Mouse (Mus musculus) embryo, embryonic 9.5 days (tissue): Measurements from ENCODE around the gene Syt5.

Experiments used
- DNase-seq: peaks from one replicate; pipeline ENCODE4 v3.0.0-alpha.2; 2017; ENCODE audit errors: extremely low spot score

Gene Syt5

DNA sequence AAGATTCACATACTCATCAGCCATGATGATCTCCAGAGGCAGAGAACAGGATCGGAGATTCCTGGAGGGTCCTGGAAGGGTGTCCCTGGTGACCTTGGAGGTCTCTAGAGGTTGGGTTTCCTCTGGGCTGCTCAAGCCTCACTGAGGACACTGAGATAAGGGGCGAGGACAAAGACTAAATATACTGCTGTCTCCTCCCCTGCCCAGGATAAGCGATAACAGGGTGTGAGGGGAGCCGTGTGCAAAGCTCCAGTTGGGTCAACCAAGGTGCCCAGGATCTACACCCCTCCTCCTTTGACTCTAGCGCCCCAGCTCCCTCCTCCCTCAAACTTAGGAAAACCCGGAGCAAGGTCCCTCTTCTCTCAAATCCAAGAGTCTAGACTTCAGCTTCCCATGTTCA, 25.0 kb downstream of the Syt5 start:
- DNase-seq: no peak

DNA sequence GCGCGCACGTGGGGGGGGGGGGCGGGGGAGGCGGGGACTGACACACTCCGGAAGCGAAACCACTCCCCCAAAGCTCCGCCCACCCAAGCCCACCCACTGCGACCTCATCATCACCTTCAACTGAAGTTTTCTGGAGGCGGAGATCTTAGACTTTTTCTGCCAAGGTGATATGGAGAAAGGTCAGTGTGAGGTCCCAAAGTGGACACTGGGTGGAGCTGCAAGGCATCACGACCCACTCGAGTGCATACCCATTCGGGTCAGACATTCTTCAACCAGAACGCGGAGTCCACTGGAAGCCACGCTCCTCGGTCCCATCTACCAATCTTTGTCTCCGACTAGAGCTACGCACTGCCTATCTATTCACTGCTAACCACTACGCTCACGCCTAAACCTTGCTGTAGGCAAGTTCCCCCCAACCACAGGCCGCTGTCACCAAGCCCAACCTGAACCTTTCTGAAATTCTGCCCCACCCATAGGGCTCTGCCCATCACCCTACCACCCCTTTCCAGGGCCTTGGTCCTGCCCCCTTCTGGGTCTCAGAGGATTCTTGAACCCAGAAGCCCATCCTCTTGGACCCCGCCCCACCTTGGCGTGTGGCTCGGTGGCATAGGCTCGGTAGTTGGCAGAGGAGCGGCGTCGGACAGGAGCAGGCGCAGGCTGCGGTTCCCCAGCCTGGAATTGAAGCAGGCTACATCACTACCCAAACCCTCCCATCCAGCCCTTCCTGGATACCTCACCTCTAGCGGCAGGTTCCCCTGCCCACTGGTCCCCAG, 25.9 kb downstream of the Syt5 start:
- peak; percentile 41 for DNase-seq

DNA sequence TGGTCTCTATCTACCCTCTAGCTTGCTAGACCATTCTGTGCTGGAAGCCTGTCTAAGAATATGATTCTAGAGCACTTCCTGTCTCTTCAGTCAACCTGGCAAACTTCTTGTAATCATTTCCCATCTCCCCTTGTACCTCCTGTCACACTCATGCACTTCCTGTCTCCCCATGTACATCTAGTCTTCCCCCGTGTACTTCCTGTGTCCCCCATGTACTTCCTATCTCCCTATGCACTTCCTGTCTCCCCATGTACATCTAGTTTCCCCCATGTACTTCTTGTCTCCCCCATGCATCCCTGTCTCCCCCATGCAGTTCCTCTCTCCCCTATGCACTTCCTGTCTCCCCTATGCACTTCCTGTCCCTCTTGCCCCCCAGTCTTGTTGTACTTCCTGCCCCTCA, 28.9 kb downstream of the Syt5 start:
- DNase-seq: no peak

DNA sequence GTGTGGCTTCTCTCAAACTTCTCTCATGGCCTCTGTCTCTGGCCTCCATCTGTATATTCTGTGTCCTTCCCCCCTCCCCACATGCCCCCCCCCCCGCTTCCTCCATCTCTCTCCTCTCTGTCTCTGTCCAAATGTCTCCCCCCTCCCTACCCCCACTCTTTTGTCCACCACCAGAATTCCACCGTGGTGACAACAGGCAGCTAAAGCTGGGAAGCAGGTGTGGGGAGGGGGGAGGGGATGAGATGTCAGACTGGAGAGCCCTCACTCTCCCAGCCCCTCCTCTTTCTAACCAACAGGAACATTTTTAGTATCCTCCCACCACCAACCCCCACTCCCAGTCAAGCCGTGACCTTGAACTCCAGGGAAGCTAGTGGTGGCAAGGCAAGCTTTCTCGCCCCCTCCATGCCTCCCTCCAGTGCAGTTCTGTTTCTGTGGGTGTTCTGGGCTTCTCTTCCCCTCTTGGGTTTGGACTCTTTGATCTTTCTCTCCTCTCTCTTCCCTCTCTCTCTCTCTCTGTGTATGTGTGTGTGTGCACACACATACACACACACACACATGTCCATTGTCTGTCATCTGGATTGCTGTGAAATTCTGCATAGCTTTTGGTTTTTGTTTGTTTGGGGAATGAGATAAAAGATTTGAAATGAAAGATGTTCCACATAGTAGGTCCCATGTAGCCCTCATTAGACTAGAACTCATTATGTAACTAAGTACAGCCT, 30.9 kb downstream of the Syt5 start, which contains the start of gene Tnnt1:
Gene Tnnt1 (minus strand): TSS at position 51 of the 719 bp plus-strand sequence.
- no peak for DNase-seq

DNA sequence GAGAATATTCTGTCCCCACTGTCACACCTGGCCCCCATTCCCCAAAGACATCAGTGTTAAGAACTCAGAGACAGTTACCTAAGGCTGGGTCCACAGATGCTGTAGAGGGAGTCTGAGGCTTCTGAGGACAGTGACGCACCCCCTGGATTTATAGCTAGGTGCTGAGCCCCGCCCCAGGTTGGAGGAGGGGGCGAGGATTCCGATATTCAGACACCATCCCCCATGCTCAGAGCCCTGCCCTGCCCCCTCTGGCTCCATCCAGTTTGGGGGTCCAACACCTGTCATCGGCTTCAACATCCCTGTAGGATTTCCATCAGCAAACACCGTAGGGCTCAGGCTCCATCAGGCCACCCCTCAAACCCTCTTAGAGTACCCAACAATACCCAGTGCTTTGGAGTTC, 31.5 kb downstream of the Syt5 start:
- no peak for DNase-seq

DNA sequence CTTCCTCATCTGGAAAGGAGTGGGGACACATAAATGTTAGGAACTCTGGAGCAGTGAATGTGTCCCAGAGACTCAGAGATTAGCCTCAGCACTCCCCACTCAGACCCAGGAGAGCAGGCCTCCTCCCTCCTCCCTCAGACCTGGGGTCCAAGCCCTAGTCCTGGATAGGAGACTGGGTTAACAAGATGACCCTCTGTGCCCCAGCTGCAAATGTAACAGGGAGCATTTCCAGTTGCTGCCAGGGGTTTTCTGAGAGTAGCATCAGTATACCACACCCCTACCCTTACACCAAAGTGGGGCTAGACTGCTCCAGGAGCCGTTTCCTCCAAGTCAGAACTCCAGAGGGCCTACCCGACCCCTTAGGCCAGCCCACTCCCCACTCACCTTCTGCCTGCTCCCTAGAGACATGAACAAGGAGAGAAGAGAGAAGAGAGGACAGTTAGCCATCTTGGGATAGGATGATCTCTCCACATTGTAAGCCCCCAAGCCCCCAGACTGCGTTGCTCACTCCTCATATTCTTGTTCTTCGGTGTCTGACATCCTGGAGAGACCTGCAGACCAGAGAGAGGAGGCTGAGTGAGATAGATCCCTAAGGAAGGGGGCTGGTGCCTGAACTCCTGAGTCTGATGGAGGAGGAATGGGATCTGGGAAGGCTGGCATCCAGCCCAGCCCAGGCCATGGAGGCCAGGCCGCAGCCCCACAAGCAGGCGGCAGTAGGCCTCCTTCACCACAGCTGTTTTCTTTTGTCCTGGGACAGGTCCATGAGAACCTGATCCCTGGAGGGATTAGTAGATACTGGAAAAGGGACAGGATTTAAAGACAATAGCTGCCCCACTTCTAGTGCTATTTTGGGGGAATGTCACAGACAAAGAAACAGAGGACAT, 33.3 kb downstream of the Syt5 start:
- no peak for DNase-seq

DNA sequence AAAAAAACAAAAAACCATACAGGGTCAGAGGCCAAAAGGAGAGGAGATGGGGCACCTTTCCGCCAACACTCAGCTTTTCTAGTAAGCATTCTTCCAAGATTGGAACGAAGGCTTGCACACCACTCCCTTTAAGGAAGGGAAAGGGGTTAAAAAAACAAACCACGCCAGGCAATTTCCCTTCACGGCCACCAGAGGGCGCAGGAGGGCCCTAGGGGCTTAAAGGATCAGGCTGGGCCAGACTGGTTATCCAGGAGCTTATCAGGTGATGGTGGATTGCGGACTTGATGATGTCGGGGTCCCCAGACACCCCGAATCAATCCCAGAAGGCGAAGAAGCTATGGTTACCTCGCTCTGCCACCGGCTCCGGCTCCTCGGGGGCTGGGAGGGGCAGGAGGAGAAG, 34.1 kb downstream of the Syt5 start:
- peak; percentile 53 for DNase-seq

DNA sequence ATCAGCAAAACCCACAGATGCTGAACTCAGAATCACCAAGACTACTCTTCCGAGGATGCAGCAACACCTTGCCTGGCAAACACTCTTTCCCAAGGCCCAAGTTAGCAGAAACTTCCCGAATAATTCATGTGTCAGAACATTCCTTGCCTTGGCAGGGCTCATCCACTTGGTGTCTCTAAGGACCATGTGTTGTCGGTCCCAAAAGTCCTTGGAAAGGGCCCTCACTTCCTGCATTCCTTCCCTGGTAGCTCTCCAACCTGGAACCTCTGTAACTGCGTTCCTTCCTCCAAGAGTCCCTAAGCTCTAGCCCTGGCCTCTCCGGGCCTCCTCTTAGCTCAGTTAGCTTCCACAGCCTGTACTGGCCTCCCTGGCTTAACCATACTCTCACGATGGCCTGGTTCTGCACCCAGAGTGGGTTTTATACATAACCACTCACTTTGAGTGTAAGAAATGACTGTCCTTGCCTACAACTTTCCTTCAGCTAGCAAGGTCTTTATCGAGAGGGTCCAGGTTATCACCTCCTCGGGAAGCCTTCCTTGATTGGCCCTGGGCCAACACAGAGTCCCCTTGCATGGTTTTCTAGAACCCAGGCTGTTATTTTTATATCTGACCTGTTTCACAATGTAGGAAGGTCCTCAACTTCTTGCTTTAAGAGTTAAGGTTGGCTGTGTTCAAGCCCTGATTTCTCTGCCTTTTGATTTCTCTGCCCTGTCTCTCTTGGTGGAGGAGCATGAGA, 35.7 kb downstream of the Syt5 start:
- no peak for DNase-seq

DNA sequence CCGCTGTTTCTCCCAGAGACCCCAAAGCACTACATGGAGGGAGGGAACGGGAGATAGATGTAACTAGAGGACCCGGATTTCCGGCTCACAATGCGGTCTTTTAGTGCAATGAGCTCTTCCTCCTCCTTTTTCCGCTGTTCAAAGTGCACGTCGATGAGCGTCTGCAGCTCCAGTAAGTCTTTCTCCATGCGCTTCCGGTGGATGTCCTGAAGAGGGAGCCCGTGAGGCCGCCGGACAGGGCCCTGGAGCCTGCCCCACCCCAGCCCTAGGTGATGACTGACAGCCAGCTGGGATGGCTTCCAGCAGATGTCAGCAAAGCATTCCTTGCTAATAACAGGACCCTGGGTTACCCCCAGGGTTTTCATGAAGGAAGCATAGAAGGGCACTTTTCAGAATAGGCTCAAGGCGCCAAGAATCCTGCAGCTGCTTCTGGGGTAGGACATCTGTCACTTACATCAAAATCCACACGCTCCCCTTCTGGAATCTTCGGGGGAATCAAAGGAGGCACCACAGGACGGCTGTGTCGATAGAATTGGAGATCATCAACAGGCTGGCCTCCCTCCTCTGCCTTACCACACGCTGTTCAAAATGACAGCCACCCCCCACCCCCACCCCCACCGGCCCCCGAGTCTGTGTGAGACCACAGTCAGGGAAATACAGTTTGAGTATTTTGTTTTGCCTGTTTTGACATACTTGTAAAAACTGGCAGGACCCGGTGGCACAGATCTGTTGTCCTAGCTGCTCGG, 37.3 kb downstream of the Syt5 start:
- peak; percentile 80 for DNase-seq

DNA sequence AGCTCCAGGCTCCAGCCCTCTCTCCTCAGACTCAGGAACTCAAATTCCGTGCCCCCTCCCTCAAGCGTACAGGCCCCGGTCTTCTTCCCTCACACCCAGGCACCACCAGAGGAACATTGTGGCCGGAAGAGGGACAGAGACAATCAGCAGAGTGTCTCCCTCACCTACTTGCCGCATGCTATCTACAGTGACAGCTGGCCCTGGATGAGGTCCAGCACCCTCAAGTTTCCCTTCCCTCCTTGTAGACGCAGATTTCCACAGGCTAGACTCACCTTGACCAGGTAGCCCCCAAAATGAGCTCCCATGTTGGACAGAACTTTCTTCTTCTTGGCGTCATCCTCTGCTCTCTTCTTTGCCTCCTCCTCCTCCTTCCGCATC, 38.6 kb downstream of the Syt5 start:
- no peak for DNase-seq

DNA sequence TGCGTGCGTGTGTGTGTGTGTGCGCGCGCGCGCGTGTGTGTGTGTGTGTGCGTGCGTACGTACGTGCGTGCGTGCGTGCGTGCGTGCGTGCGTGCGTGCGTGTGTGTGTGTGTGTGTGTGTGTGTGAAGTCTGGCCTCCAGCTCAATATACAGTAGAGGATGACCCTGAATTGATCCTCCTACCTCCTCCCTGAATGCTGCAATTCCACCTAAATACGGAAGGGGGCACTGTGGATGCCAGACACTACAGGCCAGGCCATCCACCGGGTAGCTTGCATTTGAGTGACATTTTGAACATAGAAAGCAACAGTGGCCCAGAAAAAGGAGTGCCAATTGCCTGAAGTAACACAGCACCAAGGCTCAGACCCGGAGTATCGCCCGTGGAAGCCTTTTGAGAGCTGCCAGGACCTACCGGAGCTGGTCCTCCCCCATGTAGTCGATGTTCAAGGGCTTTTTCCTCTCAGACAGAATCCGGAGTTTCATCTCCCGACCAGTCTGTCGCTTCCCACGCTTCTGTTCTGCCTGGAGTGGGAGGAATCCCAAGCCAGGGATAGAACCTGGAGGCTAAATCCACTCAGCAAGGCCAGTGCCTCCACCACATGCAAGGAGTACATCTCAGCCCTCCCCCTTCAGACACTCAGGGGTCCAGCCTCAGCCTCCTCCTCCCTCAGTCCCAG, 39.1 kb downstream of the Syt5 start:
- no peak for DNase-seq

DNA sequence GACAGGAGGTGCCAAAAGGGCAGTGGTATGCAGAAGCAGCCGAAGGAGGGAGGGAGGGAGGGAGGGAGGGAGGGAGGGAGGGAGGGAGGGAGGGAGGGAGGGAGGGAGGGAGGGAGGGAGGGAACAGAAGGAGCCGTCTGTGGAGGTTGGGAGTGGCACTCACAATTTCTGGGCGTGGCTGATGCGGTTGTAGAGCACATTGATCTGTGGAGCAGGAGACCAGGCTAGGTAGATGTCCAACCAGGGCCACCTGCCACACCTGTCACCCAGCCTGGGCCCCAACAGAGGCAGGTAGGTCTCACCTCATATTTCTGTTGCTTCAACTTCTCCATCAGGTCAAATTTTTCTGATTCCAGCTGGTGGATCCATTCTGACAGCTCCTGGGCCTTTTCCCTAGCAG, 40.1 kb downstream of the Syt5 start:
- DNase-seq: no peak

DNA sequence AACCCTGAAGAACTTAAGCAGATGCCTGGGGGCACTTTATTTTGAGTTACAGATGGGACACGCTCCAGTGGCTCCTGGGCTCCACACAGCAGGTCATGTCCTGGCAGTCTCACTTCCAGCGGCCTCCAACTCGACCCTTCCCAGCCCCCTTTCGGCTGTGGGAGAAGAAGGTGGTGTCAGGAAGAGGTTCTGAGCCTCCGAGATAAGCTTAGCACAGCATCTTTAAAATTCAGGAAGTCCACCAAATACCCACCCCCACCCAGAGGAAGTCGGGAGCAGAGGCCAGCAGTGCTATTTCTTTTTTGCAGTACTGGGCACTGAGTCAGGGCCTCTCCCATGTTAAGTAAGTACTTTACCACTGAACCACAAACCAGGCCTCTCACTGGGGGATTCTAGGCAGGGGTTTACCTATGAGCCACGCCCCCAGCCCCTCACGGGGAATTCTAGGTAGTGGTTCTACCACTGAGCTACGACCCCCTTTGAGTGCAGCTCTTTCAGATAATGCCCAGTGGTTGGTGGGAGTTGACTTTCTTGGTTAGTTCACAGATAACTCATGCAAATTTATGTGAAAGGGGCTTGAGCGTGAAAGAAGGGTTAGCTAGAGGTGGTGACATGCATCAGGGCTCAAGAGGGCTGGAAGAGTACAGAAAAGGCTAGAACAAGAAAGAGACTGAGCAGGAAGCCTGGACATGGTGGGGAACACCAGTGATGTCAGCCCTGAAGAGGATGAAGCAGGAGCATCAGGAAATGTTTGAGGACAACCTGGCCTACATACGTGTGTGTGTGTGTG, 42.5 kb downstream of the Syt5 start:
- DNase-seq: no peak

DNA sequence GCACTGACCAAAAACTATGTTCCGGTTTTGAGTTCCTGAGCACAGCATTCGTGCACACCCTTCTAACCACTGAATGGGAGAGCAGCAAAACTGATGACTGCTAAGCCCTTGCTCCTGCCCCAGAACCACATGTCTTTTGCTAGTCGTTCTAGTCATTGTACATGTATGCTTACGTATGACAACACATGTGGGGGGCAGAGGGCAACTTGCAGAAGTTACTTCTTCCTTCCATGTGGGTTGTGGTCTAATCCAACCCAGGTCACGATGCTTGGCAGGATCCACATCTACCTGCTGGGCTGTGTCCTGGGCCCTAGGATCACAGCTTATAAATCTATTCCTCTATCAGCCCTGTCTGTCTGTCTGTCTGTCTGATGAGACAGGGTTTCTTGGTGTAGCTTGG, 43.5 kb downstream of the Syt5 start:
- no peak for DNase-seq

DNA sequence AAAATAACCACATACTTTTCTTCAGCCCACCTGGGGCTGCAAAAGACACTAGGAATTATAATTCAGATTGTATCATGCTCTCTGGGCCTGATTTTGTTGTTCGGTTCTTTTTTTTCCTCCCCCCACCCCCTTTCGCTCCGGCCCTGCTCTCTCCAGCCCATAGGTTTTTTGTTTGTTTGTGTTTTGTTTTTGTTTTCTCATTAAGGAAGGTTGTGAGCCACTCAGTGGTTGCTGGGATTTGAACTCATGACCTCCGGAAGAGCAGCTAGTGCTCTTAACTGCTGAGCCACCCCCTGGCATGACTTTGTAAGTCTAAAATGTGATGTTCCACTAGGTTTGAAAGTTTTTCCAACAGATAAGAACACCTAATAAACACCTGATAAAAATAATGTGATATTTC, 44.2 kb downstream of the Syt5 start:
- DNase-seq: no peak

DNA sequence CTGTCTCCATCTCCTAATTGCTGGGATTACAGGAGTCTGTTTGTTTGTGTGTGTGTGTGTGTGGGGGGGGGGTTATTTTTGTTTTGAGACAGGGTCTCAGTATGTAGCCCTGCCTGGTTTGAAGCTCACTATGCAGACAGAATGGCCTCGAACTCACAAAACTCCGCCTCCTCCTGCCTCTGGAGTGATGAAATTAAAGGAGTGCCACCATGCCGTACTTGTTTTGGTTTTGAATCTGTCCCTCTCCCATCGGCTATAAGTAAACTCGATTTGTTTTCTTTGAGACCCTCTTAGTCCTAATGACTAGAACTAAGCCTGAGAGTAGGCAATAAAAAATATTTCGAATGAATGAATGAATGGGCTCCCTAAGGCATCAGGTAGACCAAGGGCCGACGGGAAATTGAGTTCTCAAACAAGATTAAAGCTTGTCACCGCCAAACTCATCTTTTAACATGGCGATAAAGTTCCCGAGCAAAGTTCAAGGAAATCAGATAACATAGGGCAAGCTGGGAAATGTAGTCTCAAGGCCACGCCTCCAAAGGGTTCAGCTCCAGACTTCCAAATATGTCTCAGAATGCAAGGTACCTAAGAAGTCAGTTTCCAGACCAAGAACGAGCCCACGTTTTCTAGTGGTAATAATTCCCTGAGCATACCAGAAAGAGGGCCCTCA, 44.8 kb downstream of the Syt5 start:
- DNase-seq: peak; percentile 53

DNA sequence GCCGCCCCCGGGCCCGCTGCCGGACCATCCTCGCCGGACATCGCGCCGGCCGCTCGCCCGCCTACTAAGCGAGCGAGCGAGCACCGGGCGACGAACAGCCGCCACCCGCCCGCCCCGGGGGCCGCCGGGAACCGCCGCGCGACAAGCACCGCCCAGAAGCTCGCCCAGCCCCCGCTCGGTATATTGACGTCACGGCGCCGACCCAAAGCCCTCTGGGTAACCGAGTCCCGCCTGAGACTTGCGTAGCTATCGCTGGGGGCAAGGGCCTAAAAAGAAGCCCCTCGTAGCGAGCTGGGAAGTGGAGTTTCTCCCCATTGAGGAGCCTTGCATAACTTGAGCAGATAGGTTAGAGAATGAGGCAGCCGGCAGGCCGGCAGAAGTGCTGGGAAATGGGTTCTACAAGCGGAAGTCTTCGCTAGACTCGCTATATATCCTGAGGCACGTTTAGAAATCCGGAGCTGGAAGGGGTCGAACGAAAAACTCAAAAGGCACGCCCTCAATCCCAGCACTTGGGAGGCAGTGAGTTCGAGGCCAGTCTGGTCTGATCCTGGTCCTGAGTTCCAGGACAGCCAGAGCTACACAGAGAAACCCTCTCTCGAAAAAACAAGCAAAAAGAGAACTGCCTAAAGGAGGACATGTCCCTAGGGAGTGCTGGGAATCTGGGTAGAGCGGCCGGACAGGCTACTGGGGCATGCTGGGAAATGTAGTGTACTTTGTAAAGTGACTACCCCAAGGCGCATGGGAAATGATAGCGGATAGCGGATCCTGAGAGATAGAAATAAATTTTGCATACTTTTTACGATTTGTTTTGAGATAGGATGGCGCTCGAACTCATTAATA, 45.6 kb downstream of the Syt5 start, which contains the start of gene Ppp1r12c:
Gene Ppp1r12c (minus strand): TSS at position 123 of the 840 bp plus-strand sequence.
- DNase-seq: peak; percentile 93

DNA sequence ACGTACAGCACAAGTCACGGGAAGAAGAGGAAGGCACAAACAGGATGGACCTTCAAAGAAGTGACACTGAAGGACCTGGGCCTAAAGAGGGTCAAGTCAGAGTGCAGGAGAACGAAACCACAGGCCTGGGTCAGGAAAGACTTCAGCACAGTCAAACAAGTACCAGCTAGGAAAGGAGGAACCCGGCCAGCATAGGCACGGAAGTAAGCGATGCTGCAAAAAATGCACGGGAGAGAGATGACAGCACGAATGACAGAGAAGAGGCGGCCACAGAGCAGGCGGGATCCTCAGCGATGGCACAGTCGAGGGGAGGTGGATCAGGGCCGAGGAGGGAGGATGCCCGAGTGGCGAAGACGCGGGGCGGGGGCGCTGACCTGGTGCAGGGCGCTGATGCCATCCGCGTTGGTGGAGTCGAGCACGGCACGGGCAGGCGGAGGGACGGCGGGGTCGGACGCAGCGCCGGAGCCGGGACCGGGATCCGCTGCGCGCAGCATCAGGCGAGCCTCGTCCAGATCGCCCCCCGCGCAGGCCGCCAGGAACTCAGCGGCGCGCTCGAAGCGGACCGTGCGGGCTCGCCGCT, 46.4 kb downstream of the Syt5 start:
- no peak for DNase-seq
